Mouse (Mus musculus) small intestine, adult 2 months (tissue): ENCODE results near the gene Pnkp.

Experiments
- CTCF ChIP-seq: fragments of 200-500 bp; IDR thresholded peaks from 2 replicates; pipeline ENCODE4 v1.5.1; 2012; ENCODE audit warnings: low read depth, mild to moderate bottlenecking, control low read depth, inconsistent platforms, low read length, moderate library complexity, mixed read lengths; ENCODE audit not compliant: insufficient replicate concordance, insufficient read length; ENCODE audit errors: extremely low read depth
- POLR2A ChIP-seq: fragments of 200-500 bp; IDR thresholded peaks from 2 replicates; pipeline ENCODE4 v1.6.1; 2012; ENCODE audit warnings: low read depth, mild to moderate bottlenecking, control low read depth, inconsistent platforms, low read length, moderate library complexity

GRCm38 (mm10) chr7:44868919-44869696 is 12.2 kb downstream of the Pnkp start:
- TF ChIP-seq CTCF (no peak), POLR2A (no peak)
